Mouse (Mus musculus) thymus, adult 2 months (tissue): ENCODE data around the gene Sult2b1.

Source experiments
- CTCF ChIP-seq: fragments of 200-500 bp; IDR thresholded peaks from 2 replicates; pipeline ENCODE4 v1.5.1; 2012; ENCODE audit warnings: mild to moderate bottlenecking, control low read depth, low read length, moderate library complexity, borderline replicate concordance; ENCODE audit not compliant: control insufficient read depth, poor library complexity, insufficient read depth; ENCODE audit errors: extremely low read depth
- POLR2A ChIP-seq: fragments of 200-500 bp; IDR thresholded peaks from 2 replicates; pipeline ENCODE4 v1.6.1; 2012; ENCODE audit warnings: mild to moderate bottlenecking, low read length, control low read depth, moderate library complexity; ENCODE audit not compliant: control insufficient read depth, poor library complexity, insufficient read depth; ENCODE audit errors: extremely low read depth

GRCm38 (mm10) chr7:45796950-45797349 is 12.5 kb upstream of the Sult2b1 start:
- TF ChIP-seq CTCF (no peak), POLR2A (no peak)
